26 mouse cellular contexts compared by ENCODE assay signal in the genomic region with DNA sequence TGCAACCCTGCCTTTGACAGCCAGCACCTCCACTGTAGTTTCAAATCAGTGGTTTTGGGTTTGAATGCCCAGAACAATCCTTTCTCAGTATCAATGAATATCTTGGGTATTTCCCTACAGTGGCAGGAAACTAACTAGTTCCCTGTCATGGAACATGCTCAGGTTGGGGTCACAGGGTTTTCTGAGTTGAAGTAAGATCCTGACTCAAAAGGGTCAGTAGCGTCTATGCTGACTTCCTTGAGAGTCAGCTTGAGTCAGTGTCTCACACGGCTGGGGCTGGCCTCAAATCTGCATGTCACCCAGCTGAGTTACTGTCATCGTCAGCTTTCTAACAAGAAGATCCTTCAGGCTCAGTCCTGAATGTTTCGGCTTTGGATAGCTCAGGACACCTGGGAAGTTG. TPM values are rescaled to one million over a fixed set of nuclear protein-coding genes. Genes with fewer than 3 reads are reported as not detected.
"Had no signal": no experiment of that assay in that cellular context is flagged by ENCODE, and none has a peak within 500 bp of the region (broad histone marks: within the 10 kb centered on the region; RNA-seq: fewer than 3 reads in every experiment).

No protein-coding gene starts in this region.

- H3K4me1 ChIP-seq: forebrain, embryonic 12.5 days had no signal

- H3K4me3 ChIP-seq: embryonic facial prominence, embryonic 10.5 days; embryonic facial prominence, embryonic 12.5 days; embryonic facial prominence, embryonic 13.5 days; embryonic facial prominence, embryonic 15.5 days; erythroblast, embryonic 14.5 days; forebrain, embryonic 10.5 days; forebrain, embryonic 12.5 days; forebrain, embryonic 13.5 days; forebrain, embryonic 15.5 days; gastrocnemius, adult 2 months; heart, adult 2 months had no signal

- H3K27me3 ChIP-seq: embryonic facial prominence, embryonic 12.5 days; embryonic facial prominence, embryonic 13.5 days; embryonic facial prominence, embryonic 15.5 days; forebrain, embryonic 13.5 days; forebrain, embryonic 15.5 days had no signal

- DNase-seq: cerebellum, adult 9-11 months; cerebellum, postnatal 10 days; cerebellum, postnatal 14 days; cerebellum, postnatal 25 days; cerebellum, postnatal 36 days; embryo, embryonic 11 days; forebrain, postnatal 0 days; gastrocnemius, adult 2 months; gastrocnemius, postnatal 10 days; gastrocnemius, postnatal 14 days; gastrocnemius, postnatal 25 days; gastrocnemius, postnatal 36 days; heart, adult 18-20 months; heart, adult 2 months had no signal

- H3K27ac ChIP-seq: embryonic facial prominence, embryonic 10.5 days; embryonic facial prominence, embryonic 12.5 days; embryonic facial prominence, embryonic 13.5 days; embryonic facial prominence, embryonic 15.5 days; forebrain, embryonic 10.5 days; forebrain, embryonic 12.5 days; forebrain, embryonic 13.5 days; forebrain, embryonic 15.5 days; gastrocnemius, adult 2 months; heart, adult 2 months had no signal

- H3K9me3 ChIP-seq: embryonic facial prominence, embryonic 10.5 days; embryonic facial prominence, embryonic 12.5 days; embryonic facial prominence, embryonic 13.5 days; embryonic facial prominence, embryonic 15.5 days; forebrain, embryonic 10.5 days; forebrain, embryonic 12.5 days; forebrain, embryonic 13.5 days; forebrain, embryonic 15.5 days had no signal

- H3K9ac ChIP-seq: embryonic facial prominence, embryonic 12.5 days; embryonic facial prominence, embryonic 13.5 days; embryonic facial prominence, embryonic 15.5 days; forebrain, embryonic 12.5 days; forebrain, embryonic 13.5 days; forebrain, embryonic 15.5 days; forebrain, postnatal 0 days had no signal

- H3K4me2 ChIP-seq: embryonic facial prominence, embryonic 12.5 days; embryonic facial prominence, embryonic 13.5 days; embryonic facial prominence, embryonic 15.5 days; forebrain, embryonic 12.5 days; forebrain, embryonic 13.5 days; forebrain, embryonic 15.5 days had no signal

RNA-seq across cellular contexts. Expression of a gene that starts 7.4 kb away (rescaled TPM):
- total RNA-seq: granulocyte monocyte progenitor cell, adult 5-6 weeks had no signal

RNA-seq across cellular contexts. Expression of a gene that starts 8.0 kb away (rescaled TPM):
- total RNA-seq: common myeloid progenitor, adult 5-6 weeks; granulocyte monocyte progenitor cell, adult 5-6 weeks had no signal
- polyA plus RNA-seq: erythroblast, embryonic 14.5 days had no signal

RNA-seq across cellular contexts. Expression of a gene that starts 19.6 kb away (rescaled TPM):
- total RNA-seq: gastrocnemius, adult 2 months; gastrocnemius, adult 8-10 months; granulocyte monocyte progenitor cell, adult 5-6 weeks had no signal
